Mouse (Mus musculus): ENCODE data around the gene Chst14. TPM values are rescaled to one million over a fixed set of nuclear protein-coding genes. Genes with fewer than 3 reads are reported as not detected.

The Chst14 gene
- polyA plus RNA-seq, 1 experiment from 2014 or later = 38.0 TPM

GRCm38 (mm10) chr2:118901175-118902031 is 24.9 kb upstream of the Chst14 start:
- Histone ChIP-seq H3K27me3 (ENCODE audit: control insufficient read depth, insufficient read depth, low read length) (peaks cover 37% of the 10 kb centered on the region), H3K4me3 (ENCODE audit: low read depth, low read length) (peak overlapping the region; percentile 91), H3K4me2 (replicated peaks; ENCODE audit: low read depth, low read length) (peak overlapping the region; percentile 98), H3K4me1 (ENCODE audit: control insufficient read depth, insufficient read depth, low read length) (peaks cover 30% of the 10 kb centered on the region; the same call in 1 of the 2 replicates), H3K27ac (ENCODE audit: low read length) (peak overlapping the region; percentile 77), H3K36me3 (ENCODE audit: control insufficient read depth, insufficient read depth, low read length) (no peaks in the 10 kb centered on the region), H3K9me3 (ENCODE audit: control insufficient read depth, low read depth, low read length) (no peaks in the 10 kb centered on the region), H3K9ac (replicated peaks; ENCODE audit: low read depth, low read length) (peak overlapping the region; percentile 77)
- ATAC-seq (ENCODE audit: insufficient number of reproducible peaks, insufficient read depth, low FRiP score, low read depth) = peak; percentile 90
- under 1% methylated on average over 85 of the region's 120 CpGs for WGBS

GRCm38 (mm10) chr2:118902051-118903025 is 24.0 kb upstream of the Chst14 start:
- under 1% methylated on average over 78 of the region's 106 CpGs for WGBS
- Histone ChIP-seq H3K4me2 (replicated peaks; ENCODE audit: low read depth, low read length) (peak overlapping the region; percentile 98), H3K9me3 (ENCODE audit: control insufficient read depth, low read depth, low read length) (no peaks in the 10 kb centered on the region), H3K4me3 (ENCODE audit: low read depth, low read length) (peak overlapping the region; percentile 91), H3K9ac (replicated peaks; ENCODE audit: low read depth, low read length) (peak overlapping the region; percentile 77), H3K4me1 (ENCODE audit: control insufficient read depth, insufficient read depth, low read length) (peaks cover 20% of the 10 kb centered on the region; the same call in 1 of the 2 replicates), H3K27ac (ENCODE audit: low read length) (peak overlapping the region; percentile 63; the same call in 1 of the 2 replicates), H3K27me3 (ENCODE audit: control insufficient read depth, insufficient read depth, low read length) (peaks cover 28% of the 10 kb centered on the region; the same call in 1 of the 2 replicates), H3K36me3 (ENCODE audit: control insufficient read depth, insufficient read depth, low read length) (no peaks in the 10 kb centered on the region)
- ATAC-seq (ENCODE audit: insufficient number of reproducible peaks, insufficient read depth, low FRiP score, low read depth) = peak; percentile 30; the same call in 1 of the 2 replicates

- Histone ChIP-seq H3K27me3 (ENCODE audit: control insufficient read depth, insufficient read depth, low read length) (0 out of 2 replicates have a peak, but pooled peaks cover 18% of the 10 kb centered on the region), H3K9ac (replicated peaks; ENCODE audit: low read depth, low read length) (no peak overlapping the region), H3K4me1 (ENCODE audit: control insufficient read depth, insufficient read depth, low read length) (peaks cover 15% of the 10 kb centered on the region; the same call in 1 of the 2 replicates), H3K4me3 (ENCODE audit: low read depth, low read length) (peak overlapping the region; percentile 91), H3K9me3 (ENCODE audit: control insufficient read depth, low read depth, low read length) (no peaks in the 10 kb centered on the region), H3K27ac (ENCODE audit: low read length) (no peak overlapping the region), H3K36me3 (ENCODE audit: control insufficient read depth, insufficient read depth, low read length) (no peaks in the 10 kb centered on the region), H3K4me2 (replicated peaks; ENCODE audit: low read depth, low read length) (peak overlapping the region; percentile 98)
- WGBS = 14% methylated on average over 10 of the region's 10 CpGs
- no peak for ATAC-seq (ENCODE audit: insufficient number of reproducible peaks, insufficient read depth, low FRiP score, low read depth)
These were observed 23.0 kb upstream of the Chst14 start for GRCm38 (mm10) chr2:118903333-118903741.

- Histone ChIP-seq H3K9me3 (ENCODE audit: control insufficient read depth, low read depth, low read length) (no peaks in the 10 kb centered on the region), H3K27me3 (ENCODE audit: control insufficient read depth, insufficient read depth, low read length) (0 out of 2 replicates have a peak, but pooled peaks cover 3% of the 10 kb centered on the region), H3K4me2 (replicated peaks; ENCODE audit: low read depth, low read length) (no peak overlapping the region), H3K4me3 (ENCODE audit: low read depth, low read length) (no peak overlapping the region), H3K27ac (ENCODE audit: low read length) (no peak overlapping the region), H3K36me3 (ENCODE audit: control insufficient read depth, insufficient read depth, low read length) (no peaks in the 10 kb centered on the region), H3K9ac (replicated peaks; ENCODE audit: low read depth, low read length) (no peak overlapping the region), H3K4me1 (ENCODE audit: control insufficient read depth, insufficient read depth, low read length) (peaks cover 11% of the 10 kb centered on the region; the same call in 1 of the 2 replicates)
- no peak for ATAC-seq (ENCODE audit: insufficient number of reproducible peaks, insufficient read depth, low FRiP score, low read depth)
- 83% methylated on average over 7 of the region's 7 CpGs for WGBS
These were observed 20.7 kb upstream of the Chst14 start for GRCm38 (mm10) chr2:118905433-118906117.

GRCm38 (mm10) chr2:118906118-118906492 is 20.2 kb upstream of the Chst14 start:
- ATAC-seq (ENCODE audit: insufficient number of reproducible peaks, insufficient read depth, low FRiP score, low read depth) = no peak
- H3K36me3 ChIP-seq (ENCODE audit: control insufficient read depth, insufficient read depth, low read length) = no peaks in the 10 kb centered on the region
- H3K9me3 ChIP-seq (ENCODE audit: control insufficient read depth, low read depth, low read length) = no peaks in the 10 kb centered on the region
- no peak overlapping the region for H3K9ac ChIP-seq (replicated peaks; ENCODE audit: low read depth, low read length)
- 85% methylated on average over 5 of the region's 5 CpGs for WGBS
- H3K27ac ChIP-seq (ENCODE audit: low read length) = no peak overlapping the region
- H3K4me3 ChIP-seq (ENCODE audit: low read depth, low read length) = no peak overlapping the region
- H3K27me3 ChIP-seq (ENCODE audit: control insufficient read depth, insufficient read depth, low read length) = no peaks in the 10 kb centered on the region
- H3K4me2 ChIP-seq (replicated peaks; ENCODE audit: low read depth, low read length) = no peak overlapping the region
- peaks cover 10% of the 10 kb centered on the region; the same call in 1 of the 2 replicates for H3K4me1 ChIP-seq (ENCODE audit: control insufficient read depth, insufficient read depth, low read length)

GRCm38 (mm10) chr2:118907781-118908180 is 18.5 kb upstream of the Chst14 start:
- Histone ChIP-seq H3K4me1 (ENCODE audit: control insufficient read depth, insufficient read depth, low read length) (peaks cover 10% of the 10 kb centered on the region; the same call in 1 of the 2 replicates), H3K27me3 (ENCODE audit: control insufficient read depth, insufficient read depth, low read length) (no peaks in the 10 kb centered on the region), H3K36me3 (ENCODE audit: control insufficient read depth, insufficient read depth, low read length) (no peaks in the 10 kb centered on the region), H3K9ac (replicated peaks; ENCODE audit: low read depth, low read length) (no peak overlapping the region), H3K4me2 (replicated peaks; ENCODE audit: low read depth, low read length) (no peak overlapping the region), H3K9me3 (ENCODE audit: control insufficient read depth, low read depth, low read length) (no peaks in the 10 kb centered on the region), H3K27ac (ENCODE audit: low read length) (no peak overlapping the region), H3K4me3 (ENCODE audit: low read depth, low read length) (no peak overlapping the region)
- 90% methylated on average over 3 of the region's 3 CpGs for WGBS
- no peak for ATAC-seq (ENCODE audit: insufficient number of reproducible peaks, insufficient read depth, low FRiP score, low read depth)

- no peak overlapping the region for H3K9ac ChIP-seq (replicated peaks; ENCODE audit: low read depth, low read length)
- H3K9me3 ChIP-seq (ENCODE audit: control insufficient read depth, low read depth, low read length) = no peaks in the 10 kb centered on the region
- H3K27me3 ChIP-seq (ENCODE audit: control insufficient read depth, insufficient read depth, low read length) = no peaks in the 10 kb centered on the region
- H3K4me1 ChIP-seq (ENCODE audit: control insufficient read depth, insufficient read depth, low read length) = peaks cover 10% of the 10 kb centered on the region
- H3K27ac ChIP-seq (ENCODE audit: low read length) = no peak overlapping the region
- H3K4me2 ChIP-seq (replicated peaks; ENCODE audit: low read depth, low read length) = no peak overlapping the region
- WGBS = 73% methylated on average over 1 of the region's 1 CpGs
- H3K4me3 ChIP-seq (ENCODE audit: low read depth, low read length) = no peak overlapping the region
- no peak for ATAC-seq (ENCODE audit: insufficient number of reproducible peaks, insufficient read depth, low FRiP score, low read depth)
- H3K36me3 ChIP-seq (ENCODE audit: control insufficient read depth, insufficient read depth, low read length) = no peaks in the 10 kb centered on the region
These were observed 17.1 kb upstream of the Chst14 start for GRCm38 (mm10) chr2:118909151-118909550.
